Mouse (Mus musculus) kidney, adult 2 months (tissue): ENCODE results near the gene Sema3b. TPM values are rescaled to one million over a fixed set of nuclear protein-coding genes. Genes with fewer than 3 reads are reported as not detected.
A peak's percentile ranks its signal among the peaks of the same experiment; 100 is the strongest.

Experiments used
- DNase-seq: peaks from one replicate; pipeline ENCODE4 v3.0.0; 2021
- H3K27ac ChIP-seq: fragments of 200-500 bp; 2 replicates; pipeline ENCODE4 v1.5.1; 2012; ENCODE audit warnings: low read depth, low read length, control low read depth, inconsistent platforms; ENCODE audit not compliant: insufficient read depth
- H3K27me3 ChIP-seq: fragments of 200-500 bp; replicated peaks from 2 replicates; pipeline ENCODE4 v1.6.1; 2012; ENCODE audit warnings: mild to moderate bottlenecking, moderate library complexity, low read length, inconsistent platforms; ENCODE audit not compliant: control insufficient read depth, insufficient read depth
- H3K36me3 ChIP-seq: fragments of 200-500 bp; 2 replicates; pipeline ENCODE4 v1.6.1; 2012; ENCODE audit warnings: mild to moderate bottlenecking, moderate library complexity, low read length, inconsistent platforms; ENCODE audit not compliant: control insufficient read depth, insufficient read depth
- H3K4me1 ChIP-seq: fragments of 200-500 bp; 2 replicates; pipeline ENCODE4 v1.6.1; 2011; ENCODE audit warnings: low read length; ENCODE audit not compliant: control insufficient read depth, insufficient read depth
- H3K4me3 ChIP-seq: fragments of 200-500 bp; 2 replicates; pipeline ENCODE4 v1.5.1; 2011; ENCODE audit warnings: mild to moderate bottlenecking, low read depth, low read length, control low read depth; ENCODE audit not compliant: insufficient read depth
- CTCF ChIP-seq: fragments of 200-500 bp; conservative IDR thresholded peaks from 2 replicates; pipeline ENCODE4 v1.5.1; 2011; ENCODE audit warnings: low read depth, mild to moderate bottlenecking, control low read depth, low read length, moderate library complexity, mixed read lengths; ENCODE audit not compliant: insufficient read depth, insufficient read length
- POLR2A ChIP-seq: fragments of 200-500 bp; IDR thresholded peaks from one replicate; pipeline ENCODE4 v1.6.1; 2011; ENCODE audit warnings: low read depth, low read length, control low read depth
- WGBS: fragments of 180-500 bp; shearing (Covaris S2); methylation state at CpG from one replicate; pipeline ENCODE4 v1.1.7; 2018; 5-methylcytosine and 5-hydroxymethylcytosine counted together
- polyA plus RNA-seq: library from polyadenylated mRNA; depleted of rRNA; stranded (reverse); fragments of >200 nt; gene quantifications from 2 replicates; pipeline ENCODE4 v1.2.3, GENCODE M21; 2012

The Sema3b gene
- polyA plus RNA-seq, 1 experiment: 63.3 TPM

GRCm38 (mm10) chr9:107571534-107572326 lies 37.3 kb downstream of the Sema3b start:
- Histone ChIP-seq H3K27me3 (no peaks in the 10 kb centered on the region), H3K27ac (peak overlapping the region; percentile 60), H3K4me1 (peaks cover 35% of the 10 kb centered on the region; the same call in 1 of the 2 replicates), H3K36me3 (no peaks in the 10 kb centered on the region; the same call in 1 of the 2 replicates), H3K4me3 (peak overlapping the region; percentile 81; the same call in 1 of the 2 replicates)
- DNase-seq: peak; percentile 69
- TF ChIP-seq POLR2A: no peak
- TF ChIP-seq CTCF: no peak
- 80% methylated on average over 22 of the region's 22 CpGs for WGBS

- peak overlapping the region; percentile 14; the same call in 1 of the 2 replicates for H3K27ac ChIP-seq
- no peaks in the 10 kb centered on the region for H3K27me3 ChIP-seq
- peak overlapping the region; percentile 81; the same call in 1 of the 2 replicates for H3K4me3 ChIP-seq
- no peak for DNase-seq
- WGBS: 82% methylated on average over 21 of the region's 21 CpGs
- TF ChIP-seq CTCF: no peak
- no peak for TF ChIP-seq POLR2A
- H3K4me1 ChIP-seq: peaks cover 34% of the 10 kb centered on the region; the same call in 1 of the 2 replicates
- no peaks in the 10 kb centered on the region; the same call in 1 of the 2 replicates for H3K36me3 ChIP-seq
Measured at GRCm38 (mm10) chr9:107570845-107571244, 38.2 kb downstream of the Sema3b start.

DNA sequence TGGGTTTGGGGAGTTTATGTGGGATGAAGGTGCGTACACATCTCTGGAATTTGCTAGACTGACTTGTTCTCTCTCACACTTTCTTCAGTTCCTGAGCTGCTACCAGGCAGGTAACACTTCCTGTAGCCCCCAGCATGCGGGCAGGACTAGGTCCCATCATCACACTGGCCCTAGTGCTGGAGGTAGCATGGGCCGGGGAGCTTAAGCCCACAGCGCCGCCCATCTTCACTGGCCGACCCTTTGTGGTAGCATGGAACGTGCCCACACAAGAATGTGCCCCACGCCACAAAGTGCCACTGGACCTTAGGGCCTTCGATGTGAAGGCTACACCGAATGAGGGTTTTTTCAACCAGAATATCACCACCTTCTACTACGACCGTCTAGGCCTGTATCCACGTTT lies 39.0 kb downstream of the Sema3b start:
- Histone ChIP-seq H3K4me3 (peak overlapping the region; percentile 81), H3K27ac (peak overlapping the region; percentile 99), H3K4me1 (peaks cover 32% of the 10 kb centered on the region; the same call in 1 of the 2 replicates), H3K27me3 (no peaks in the 10 kb centered on the region), H3K36me3 (no peaks in the 10 kb centered on the region; the same call in 1 of the 2 replicates)
- TF ChIP-seq POLR2A (no peak), CTCF (no peak)
- WGBS: 25% methylated on average over 13 of the region's 13 CpGs
- no peak for DNase-seq

- Histone ChIP-seq H3K4me3 (peak overlapping the region; percentile 81), H3K27ac (peak overlapping the region; percentile 99), H3K36me3 (no peaks in the 10 kb centered on the region; the same call in 1 of the 2 replicates), H3K27me3 (no peaks in the 10 kb centered on the region), H3K4me1 (peaks cover 35% of the 10 kb centered on the region; the same call in 1 of the 2 replicates)
- no peak for TF ChIP-seq POLR2A
- no peak for TF ChIP-seq CTCF
- no peak for DNase-seq
- 2% methylated on average over 23 of the region's 23 CpGs for WGBS
Measured at GRCm38 (mm10) chr9:107569270-107569669, 39.8 kb downstream of the Sema3b start.

- Histone ChIP-seq H3K27me3 (no peaks in the 10 kb centered on the region), H3K4me3 (peak overlapping the region; percentile 81), H3K4me1 (peaks cover 40% of the 10 kb centered on the region; the same call in 1 of the 2 replicates), H3K36me3 (no peaks in the 10 kb centered on the region; the same call in 1 of the 2 replicates), H3K27ac (peak overlapping the region; percentile 99)
- TF ChIP-seq CTCF (no peak), POLR2A (no peak)
- DNase-seq: peak; percentile 94
- under 1% methylated on average over 41 of the region's 41 CpGs for WGBS
Measured at GRCm38 (mm10) chr9:107568331-107569261, 40.4 kb downstream of the Sema3b start.

DNA sequence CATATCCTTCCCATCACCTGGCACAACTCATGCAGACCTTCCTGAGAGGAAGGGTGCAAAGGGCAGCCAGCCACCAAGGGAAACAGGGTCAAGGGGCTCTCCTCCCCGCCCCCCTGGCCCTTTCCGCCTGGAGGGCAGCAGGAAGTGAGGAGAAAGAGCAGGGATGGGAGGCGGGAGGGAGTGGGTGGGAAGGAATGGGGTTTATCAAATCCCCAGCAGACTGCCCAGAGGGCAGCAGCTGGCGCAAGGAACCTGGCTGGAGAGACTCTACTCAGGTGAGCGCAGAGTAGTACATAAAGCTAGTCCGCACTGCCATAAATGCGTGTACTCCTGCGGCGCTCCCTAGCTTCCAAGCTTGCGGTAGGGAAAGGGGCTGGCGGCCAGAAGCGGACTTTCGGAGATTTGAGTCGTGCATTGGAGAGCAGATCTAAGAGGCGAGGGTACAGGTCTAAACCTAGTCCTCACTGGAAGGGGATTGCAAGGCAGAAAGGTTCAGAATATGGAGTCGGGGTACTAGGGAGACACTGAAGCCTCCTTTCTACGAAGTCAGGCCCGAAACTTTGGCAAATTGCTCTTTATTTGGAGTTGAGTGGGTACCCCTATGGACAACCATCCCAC lies 41.2 kb downstream of the Sema3b start, which contains the start of gene Hyal2:
TSS of gene Hyal2 (plus strand) at position 244 of the 618 bp plus-strand sequence.
- WGBS: 19% methylated on average over 18 of the region's 18 CpGs
- H3K4me1 ChIP-seq: peaks cover 40% of the 10 kb centered on the region; the same call in 1 of the 2 replicates
- DNase-seq: peak; percentile 94
- no peaks in the 10 kb centered on the region for H3K27me3 ChIP-seq
- no peak for TF ChIP-seq CTCF
- TF ChIP-seq POLR2A: peak; percentile 87
- peak within 1 kb of the TSS; percentile 81 for H3K4me3 ChIP-seq
- no peaks in the 10 kb centered on the region; the same call in 1 of the 2 replicates for H3K36me3 ChIP-seq
- peak within 1 kb of the TSS; percentile 99 for H3K27ac ChIP-seq
